Mouse (Mus musculus) embryonic facial prominence, embryonic 14.5 days (tissue): ENCODE results near the gene Tomm20. TPM values are rescaled to one million over a fixed set of nuclear protein-coding genes. Genes with fewer than 3 reads are reported as not detected.

Experiments used
- ATAC-seq: fragments of 200-750 bp; cut with Nextera tagmentation; 2 replicates; pipeline ENCODE4 v1.8.0; 2017; ENCODE audit warnings: low read depth, moderate number of reproducible peaks, moderate TSS enrichment
- DNase-seq: peaks from one replicate; pipeline ENCODE4 v3.0.0-alpha.2; 2015; ENCODE audit warnings: low spot score
- H3K27ac ChIP-seq: fragments of 300-500 bp; sonication (generic); replicated peaks from 2 replicates; pipeline ENCODE4 v1.5.1; 2014; ENCODE audit warnings: low read depth, mild to moderate bottlenecking, low read length, moderate library complexity
- H3K27me3 ChIP-seq: fragments of 300-500 bp; sonication (generic); replicated peaks from 2 replicates; pipeline ENCODE4 v1.6.1; 2014; ENCODE audit warnings: low read length; ENCODE audit not compliant: control insufficient read depth, insufficient read depth
- H3K36me3 ChIP-seq: fragments of 300-500 bp; sonication (generic); 2 replicates; pipeline ENCODE4 v1.6.1; 2014; ENCODE audit warnings: low read length, mixed read lengths; ENCODE audit not compliant: control insufficient read depth, insufficient read depth
- H3K4me1 ChIP-seq: fragments of 300-500 bp; sonication (generic); 2 replicates; pipeline ENCODE4 v1.6.1; 2014; ENCODE audit warnings: antibody characterized with exemption, low read length; ENCODE audit not compliant: control insufficient read depth, insufficient read depth
- H3K4me2 ChIP-seq: fragments of 300-500 bp; sonication (generic); 2 replicates; pipeline ENCODE4 v1.6.1; 2014; ENCODE audit warnings: low read depth, mild to moderate bottlenecking, low read length, moderate library complexity, mixed read lengths
- H3K4me3 ChIP-seq: fragments of 300-500 bp; sonication (generic); 2 replicates; pipeline ENCODE4 v1.5.1; 2014; ENCODE audit warnings: low read depth, mild to moderate bottlenecking, low read length
- H3K9ac ChIP-seq: fragments of 300-500 bp; sonication (generic); 2 replicates; pipeline ENCODE4 v1.6.1; 2014; ENCODE audit warnings: low read depth, mild to moderate bottlenecking, low read length, moderate library complexity, mixed read lengths
- H3K9me3 ChIP-seq: fragments of 300-500 bp; sonication (generic); 2 replicates; pipeline ENCODE4 v1.6.1; 2016; ENCODE audit warnings: low read length; ENCODE audit not compliant: control insufficient read depth
- WGBS: fragments of 180-500 bp; shearing (Covaris S2); extraction: QIAGEN DNeasy Blood & Tissue Kit; methylation state at CpG from one replicate; pipeline ENCODE4 v1.1.7; 2014; 5-methylcytosine and 5-hydroxymethylcytosine counted together
- polyA plus RNA-seq: library from polyadenylated mRNA; unstranded; fragments of >200 nt; fragmentation: Nextera tagmentation; extraction: Ambion mirVana; gene quantifications from 2 replicates; pipeline ENCODE4 v1.2.1, GENCODE M21; 2014

Gene Tomm20
- polyA plus RNA-seq, 1 experiment from 2014 or later: 217 TPM

- Histone ChIP-seq H3K4me1 (peaks cover 12% of the 10 kb centered on the region), H3K4me3 (no peak overlapping the region), H3K27me3 (no peaks in the 10 kb centered on the region), H3K36me3 (no peaks in the 10 kb centered on the region), H3K9ac (no peak overlapping the region), H3K9me3 (no peaks in the 10 kb centered on the region), H3K27ac (no peak overlapping the region), H3K4me2 (no peak overlapping the region)
- WGBS: 71% methylated on average over 6 of the region's 6 CpGs
- no peak for ATAC-seq
- no peak for DNase-seq
These were observed 36.8 kb downstream of the Tomm20 start for GRCm38 (mm10) chr8:126908805-126909204.

GRCm38 (mm10) chr8:126907968-126908367 is 37.7 kb downstream of the Tomm20 start:
- Histone ChIP-seq H3K9me3 (no peaks in the 10 kb centered on the region), H3K4me2 (no peak overlapping the region), H3K27ac (no peak overlapping the region), H3K9ac (no peak overlapping the region), H3K4me1 (peaks cover 4% of the 10 kb centered on the region; the same call in 1 of the 2 replicates), H3K27me3 (no peaks in the 10 kb centered on the region), H3K36me3 (no peaks in the 10 kb centered on the region), H3K4me3 (no peak overlapping the region)
- WGBS: 79% methylated on average over 9 of the region's 9 CpGs
- ATAC-seq: no peak
- no peak for DNase-seq

DNA sequence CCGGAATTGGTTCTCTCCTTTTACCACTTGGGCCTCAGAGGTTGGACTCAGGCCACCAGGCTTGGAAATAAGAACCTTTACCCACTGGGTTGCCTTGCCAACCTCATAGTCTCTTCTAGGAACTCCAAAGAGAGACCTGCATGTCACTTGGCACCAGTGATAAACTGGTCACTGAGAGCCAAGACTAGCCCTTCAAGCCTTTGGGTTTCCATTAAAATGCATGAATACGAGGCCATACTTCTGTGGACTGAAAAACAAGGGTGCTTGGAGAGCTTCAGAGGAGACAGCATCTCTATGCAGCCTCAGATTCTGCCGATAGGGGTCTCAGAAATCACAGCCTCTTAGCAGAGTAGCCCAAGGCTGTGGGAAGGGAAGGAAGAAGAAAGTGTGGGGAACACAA is 38.3 kb downstream of the Tomm20 start:
- ATAC-seq (no peak; the same call in 1 of the 2 replicates), DNase-seq (no peak)
- Histone ChIP-seq H3K36me3 (no peaks in the 10 kb centered on the region), H3K27ac (no peak overlapping the region), H3K9me3 (no peaks in the 10 kb centered on the region), H3K9ac (no peak overlapping the region), H3K4me3 (no peak overlapping the region), H3K4me1 (no peaks in the 10 kb centered on the region; the same call in 1 of the 2 replicates), H3K27me3 (no peaks in the 10 kb centered on the region), H3K4me2 (no peak overlapping the region)
- WGBS: 86% methylated on average over 3 of the region's 3 CpGs

- Histone ChIP-seq H3K9ac (no peak overlapping the region), H3K4me1 (no peaks in the 10 kb centered on the region; the same call in 1 of the 2 replicates), H3K4me3 (no peak overlapping the region), H3K27me3 (no peaks in the 10 kb centered on the region), H3K4me2 (no peak overlapping the region), H3K27ac (no peak overlapping the region), H3K36me3 (no peaks in the 10 kb centered on the region), H3K9me3 (no peaks in the 10 kb centered on the region)
- no peak for DNase-seq
- ATAC-seq: no peak
- WGBS: 88% methylated on average over 3 of the region's 3 CpGs
These were observed 40.3 kb downstream of the Tomm20 start for GRCm38 (mm10) chr8:126905387-126905786.

GRCm38 (mm10) chr8:126903927-126904326 is 41.7 kb downstream of the Tomm20 start:
- H3K9ac ChIP-seq: no peak overlapping the region
- no peaks in the 10 kb centered on the region for H3K9me3 ChIP-seq
- DNase-seq: no peak
- no peaks in the 10 kb centered on the region for H3K36me3 ChIP-seq
- H3K4me3 ChIP-seq: no peak overlapping the region
- H3K27me3 ChIP-seq: no peaks in the 10 kb centered on the region
- WGBS: 85% methylated on average over 9 of the region's 9 CpGs
- H3K4me1 ChIP-seq: no peaks in the 10 kb centered on the region
- ATAC-seq: no peak
- no peak overlapping the region for H3K4me2 ChIP-seq
- no peak overlapping the region for H3K27ac ChIP-seq

DNA sequence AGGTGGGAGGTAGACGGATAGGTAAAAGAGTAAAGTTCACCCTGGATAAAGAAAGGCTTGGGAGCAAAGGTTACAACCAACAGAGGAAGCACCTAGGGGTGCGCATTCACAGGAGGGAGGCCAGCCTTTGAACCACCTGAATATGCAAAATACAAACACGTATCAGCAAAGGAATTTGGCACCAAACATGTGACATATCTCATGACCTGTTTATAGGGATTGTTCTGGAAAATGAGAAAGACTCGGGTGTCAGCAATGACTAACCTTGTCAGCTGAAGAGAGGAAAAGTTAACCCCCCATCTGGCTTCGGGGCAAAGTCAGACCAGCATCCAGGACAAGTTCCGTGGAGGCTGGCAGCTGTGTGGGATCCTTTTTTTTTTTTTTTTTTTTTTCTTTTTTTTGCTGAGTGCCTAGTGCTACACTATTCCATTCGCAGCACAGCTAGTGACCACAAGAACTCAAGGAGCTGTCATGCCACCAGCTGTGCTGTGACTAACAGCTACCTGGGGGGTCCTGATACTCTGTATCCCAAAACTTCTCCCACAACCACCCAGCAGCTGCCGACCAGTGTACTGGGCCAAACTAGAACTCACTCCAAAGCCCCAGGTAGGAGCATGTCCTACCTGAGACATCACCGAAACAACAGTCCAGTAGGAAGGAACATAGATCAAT is 42.3 kb downstream of the Tomm20 start:
- WGBS: 54% methylated on average over 9 of the region's 9 CpGs

DNA sequence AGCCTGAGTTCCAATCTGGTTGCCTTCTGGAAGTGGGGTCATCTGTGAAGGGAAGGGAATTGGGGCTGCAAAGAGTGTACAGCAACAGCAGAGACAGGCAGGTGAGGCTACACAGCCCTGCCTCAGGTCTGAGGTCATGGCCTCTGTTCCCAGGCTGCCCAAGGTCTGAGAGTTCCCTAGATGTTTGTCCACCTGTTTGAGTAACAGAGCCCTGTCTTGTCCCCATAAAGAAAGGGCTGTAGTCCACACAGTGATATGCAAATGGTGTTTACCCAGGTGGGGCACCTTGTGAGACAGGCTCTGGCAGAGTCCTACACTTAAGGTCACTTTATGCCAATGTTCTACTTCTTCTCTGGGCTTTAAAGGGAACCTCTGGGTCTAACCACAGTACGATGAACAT is 44.0 kb downstream of the Tomm20 start:
- WGBS: 71% methylated on average over 1 of the region's 1 CpGs
- no peak for ATAC-seq
- no peak overlapping the region for H3K4me3 ChIP-seq
- H3K9me3 ChIP-seq: no peaks in the 10 kb centered on the region
- no peaks in the 10 kb centered on the region for H3K36me3 ChIP-seq
- H3K9ac ChIP-seq: no peak overlapping the region
- H3K27me3 ChIP-seq: no peaks in the 10 kb centered on the region
- no peaks in the 10 kb centered on the region for H3K4me1 ChIP-seq
- H3K27ac ChIP-seq: no peak overlapping the region
- no peak overlapping the region for H3K4me2 ChIP-seq
- no peak for DNase-seq

More for the DNA sequence above, 42.3 kb downstream of the Tomm20 start:
- no peaks in the 10 kb centered on the region for H3K27me3 ChIP-seq
- H3K4me3 ChIP-seq: no peak overlapping the region
- ATAC-seq (no peak), DNase-seq (no peak)
- H3K36me3 ChIP-seq: no peaks in the 10 kb centered on the region
- no peak overlapping the region for H3K4me2 ChIP-seq
- no peaks in the 10 kb centered on the region for H3K9me3 ChIP-seq
- no peak overlapping the region for H3K9ac ChIP-seq
- H3K27ac ChIP-seq: no peak overlapping the region
- no peaks in the 10 kb centered on the region for H3K4me1 ChIP-seq

DNA sequence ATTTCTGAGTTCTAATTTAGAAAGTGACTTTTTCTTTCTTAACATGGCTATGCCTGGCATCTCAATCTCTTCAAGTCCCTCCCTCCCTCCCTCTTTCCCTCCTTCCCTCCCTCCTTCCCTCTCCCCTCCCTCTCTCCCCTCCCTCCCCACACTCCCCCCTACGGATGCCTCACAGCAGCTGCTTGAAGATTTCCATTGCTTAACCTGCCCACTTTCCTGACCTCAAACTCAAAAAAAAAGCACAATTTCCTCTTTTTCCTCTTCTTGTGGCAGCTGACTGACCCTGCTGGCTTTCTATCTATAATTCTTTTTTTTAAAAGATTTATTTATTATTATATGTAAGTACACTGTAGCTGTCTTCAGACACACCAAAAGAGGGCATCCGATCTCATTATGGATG is 44.6 kb downstream of the Tomm20 start:
- Histone ChIP-seq H3K27ac (no peak overlapping the region), H3K9me3 (no peaks in the 10 kb centered on the region), H3K4me3 (no peak overlapping the region), H3K4me1 (no peaks in the 10 kb centered on the region), H3K27me3 (no peaks in the 10 kb centered on the region), H3K36me3 (no peaks in the 10 kb centered on the region), H3K9ac (no peak overlapping the region), H3K4me2 (no peak overlapping the region)
- ATAC-seq: no peak
- no peak for DNase-seq
- WGBS: 57% methylated on average over 2 of the region's 2 CpGs

DNA sequence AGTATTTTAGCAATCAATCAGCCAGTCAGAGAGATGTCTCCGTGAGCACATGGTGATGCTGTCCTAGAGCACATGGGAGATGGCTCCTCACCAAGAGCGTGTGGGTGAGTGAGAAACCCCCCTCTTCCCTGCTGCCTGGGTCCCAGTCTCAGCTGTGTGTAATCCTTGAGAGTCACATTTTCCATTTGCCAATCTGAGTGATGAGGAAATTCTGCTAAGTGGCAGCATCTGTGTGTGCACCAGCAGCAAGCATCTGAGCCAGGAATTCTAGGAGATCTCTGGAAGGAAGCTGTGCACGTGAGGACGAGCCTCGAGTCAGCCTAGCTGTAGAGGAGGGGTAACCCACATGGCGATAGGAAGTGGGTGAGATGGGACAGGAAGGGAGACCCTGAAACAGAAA is 50.5 kb downstream of the Tomm20 start:
- Histone ChIP-seq H3K9ac (no peak overlapping the region), H3K4me1 (peaks cover 9% of the 10 kb centered on the region; the same call in 1 of the 2 replicates), H3K36me3 (no peaks in the 10 kb centered on the region), H3K9me3 (no peaks in the 10 kb centered on the region), H3K4me3 (no peak overlapping the region), H3K27me3 (no peaks in the 10 kb centered on the region), H3K4me2 (no peak overlapping the region), H3K27ac (peak overlapping the region; percentile 13; the same call in 1 of the 2 replicates)
- ATAC-seq (peak; percentile 44; the same call in 1 of the 2 replicates), DNase-seq (peak; percentile 78)
- WGBS: 32% methylated on average over 6 of the region's 6 CpGs
